Comparison of ENCODE assay signal across 7 mouse cellular contexts in the genomic region with DNA sequence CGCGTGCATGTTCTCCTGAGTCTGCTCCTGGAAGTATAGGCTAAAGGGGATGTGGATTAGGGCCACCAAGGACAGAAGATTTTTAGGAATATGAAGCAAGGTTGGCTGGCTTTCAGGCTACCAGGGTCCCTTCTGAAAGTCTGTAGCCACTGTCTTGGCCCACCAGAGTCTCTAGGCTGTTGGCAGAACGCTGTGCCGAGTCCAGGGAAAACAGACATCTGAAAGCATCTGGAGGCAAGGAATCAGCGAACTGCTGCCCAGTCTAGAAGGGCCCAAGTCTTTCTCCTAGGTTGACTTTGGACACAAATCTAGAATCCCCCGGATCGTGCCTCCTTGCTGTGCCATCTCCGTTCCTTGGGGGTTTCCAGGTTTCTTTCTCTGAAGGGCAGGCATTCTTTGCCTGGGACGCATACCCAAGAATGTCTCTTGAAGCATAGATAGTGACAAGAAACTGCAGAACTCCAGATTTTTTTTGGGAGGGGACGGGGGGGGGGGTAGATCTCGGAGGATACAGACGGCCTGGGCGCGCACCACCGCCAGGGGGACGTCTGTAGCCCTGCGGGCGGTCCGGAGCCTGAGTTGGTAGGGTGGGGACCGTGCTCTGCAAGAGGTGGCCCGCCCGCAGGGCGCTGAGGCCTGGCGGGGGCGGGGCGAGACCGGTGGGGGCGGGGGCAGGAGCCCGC. TPM values are rescaled to one million over a fixed set of nuclear protein-coding genes. Genes with fewer than 3 reads are reported as not detected.
DNase-seq lines count a peak whose midpoint lies in the region; ATAC-seq and TF ChIP-seq lines count a peak whose summit lies in the region.

No protein-coding gene starts in this region.

- TF ChIP-seq CTCF in Patski (IDR thresholded peaks at IDR 0.05) = peak; percentile 52
- peak; percentile 68 for TF ChIP-seq CTCF in intestine, postnatal 0 days (IDR thresholded peaks at IDR 0.05; ENCODE audit: low read depth)
- TF ChIP-seq CTCF in lung, adult 2 months (IDR thresholded peaks at IDR 0.05; ENCODE audit: insufficient read depth, low read length) = 0 out of 2 replicates have a peak, but pooled peaks have one; percentile 13
- 0 out of 2 replicates have a peak, but pooled peaks have one; percentile 24 for TF ChIP-seq CTCF in olfactory bulb, adult 2 months (IDR thresholded peaks at IDR 0.05; ENCODE audit: insufficient read depth, low read depth, low read length)

- 9% methylated on average over 23 of the region's 29 CpGs for WGBS in intestine, postnatal 0 days
- 10% methylated on average over 25 of the region's 29 CpGs for WGBS in lung, adult 2 months
- 11% methylated on average over 26 of the region's 29 CpGs for WGBS in olfactory bulb, adult 2 months

- peak overlapping the region; percentile 99 for H3K4me2 ChIP-seq in intestine, postnatal 0 days (replicated peaks; ENCODE audit: low read depth)

- peak; percentile 75 for ATAC-seq in Patski
- ATAC-seq in common myeloid progenitor, adult 5-6 weeks (replicated peaks; ENCODE audit: low read depth, poor library complexity, severe bottlenecking) = peak; percentile 88
- ATAC-seq in intestine, postnatal 0 days = peak; percentile 69
- no peak for ATAC-seq in activated CD4-positive, CD25-positive, alpha-beta regulatory T cell, adult 4 months

- no peaks in the 10 kb centered on the region for H3K36me3 ChIP-seq in intestine, postnatal 0 days (ENCODE audit: control insufficient read depth, insufficient read depth)

- H3K27ac ChIP-seq in intestine, postnatal 0 days (ENCODE audit: low read depth, low read length) = no peak overlapping the region
- H3K27ac ChIP-seq in olfactory bulb, adult 2 months (ENCODE audit: insufficient read depth, low read depth, low read length) = no peak overlapping the region

- peak overlapping the region; percentile 61 for H3K9ac ChIP-seq in intestine, postnatal 0 days (ENCODE audit: low read depth, low read length)

- no peaks in the 10 kb centered on the region for H3K4me1 ChIP-seq in intestine, postnatal 0 days (replicated peaks; ENCODE audit: control insufficient read depth, insufficient read depth, low read length)
- peaks cover 3% of the 10 kb centered on the region; the same call in 1 of the 2 replicates for H3K4me1 ChIP-seq in lung, adult 2 months (ENCODE audit: control insufficient read depth, insufficient read depth, low read length)
- peaks cover 14% of the 10 kb centered on the region for H3K4me1 ChIP-seq in olfactory bulb, adult 2 months (ENCODE audit: control insufficient read depth, insufficient read depth, low read length)

- DNase-seq in Patski (ENCODE audit: low read depth, low spot score) = no peak
- peak; percentile 98 for DNase-seq in heart, adult 11 months
- peak; percentile 28 for DNase-seq in lung, adult 2 months

- no peaks in the 10 kb centered on the region for H3K27me3 ChIP-seq in Patski
- peaks cover 25% of the 10 kb centered on the region for H3K27me3 ChIP-seq in intestine, postnatal 0 days (replicated peaks; ENCODE audit: control insufficient read depth, insufficient read depth, low read length)

- peak overlapping the region; percentile 65 for H3K4me3 ChIP-seq in intestine, postnatal 0 days (ENCODE audit: low read depth, low read length)
- no peak overlapping the region for H3K4me3 ChIP-seq in lung, adult 2 months (replicated peaks; ENCODE audit: extremely low read depth, low read depth, low read length)
- H3K4me3 ChIP-seq in olfactory bulb, adult 2 months (ENCODE audit: insufficient read depth, low read depth, low read length) = peak overlapping the region; percentile 46

- in situ Hi-C loops in Patski (cut with MboI; ENCODE audit: low pct_unique_long_range_greater_than_20kb) = no loop called here

- CTCF ChIA-PET in Patski (lab: Charles Lee) = no interaction called here

- POLR2A ChIA-PET in Patski (lab: Charles Lee) = no interaction called here

- TF ChIP-seq POLR2A in lung, adult 2 months (IDR thresholded peaks at IDR 0.05; ENCODE audit: borderline replicate concordance, extremely low read depth, low read depth, low read length) = no peak
- 0 out of 2 replicates have a peak, but pooled peaks have one; percentile 25 for TF ChIP-seq POLR2A in olfactory bulb, adult 2 months (IDR thresholded peaks at IDR 0.05; ENCODE audit: insufficient read depth, low read depth, low read length)

- no peaks in the 10 kb centered on the region for H3K9me3 ChIP-seq in intestine, postnatal 0 days (ENCODE audit: control insufficient read depth)

RNA-seq across cellular contexts. Expression of a gene that starts 0.5 kb away (rescaled TPM):
- polyA plus RNA-seq in Patski (2021) = 7.9 TPM
- not detected in 2 replicates for total RNA-seq in common myeloid progenitor, adult 5-6 weeks (2017)
- 2.5 TPM in 2 replicates for polyA plus RNA-seq in intestine, postnatal 0 days (2015; fragmentation: Nextera tagmentation; extraction: Ambion mirVana)
- polyA plus RNA-seq in lung, adult 2 months (2012; rRNA removed) = 5.6 and 7.2 TPM in 2 replicates
- polyA plus RNA-seq in olfactory bulb, adult 2 months (2012; ENCODE audit: insufficient read depth, insufficient read length, low replicate concordance, missing spikeins) = not detected in 2 replicates
- not detected for polyA plus RNA-seq in activated CD4-positive, CD25-positive, alpha-beta regulatory T cell, adult 4 months (2017; shearing (Covaris generic))

RNA-seq across cellular contexts. Expression of a gene that starts 47.8 kb away (rescaled TPM):
- 192 TPM for polyA plus RNA-seq in Patski (2021)
- 262 and 283 TPM in 2 replicates for total RNA-seq in common myeloid progenitor, adult 5-6 weeks (2017)
- 215 and 227 TPM in 2 replicates for polyA plus RNA-seq in intestine, postnatal 0 days (2015; fragmentation: Nextera tagmentation; extraction: Ambion mirVana)
- polyA plus RNA-seq in lung, adult 2 months (2012; rRNA removed) = 76.6 and 127 TPM in 2 replicates
- 261 and 289 TPM in 2 replicates for polyA plus RNA-seq in olfactory bulb, adult 2 months (2012; ENCODE audit: insufficient read depth, insufficient read length, low replicate concordance, missing spikeins)
- polyA plus RNA-seq in activated CD4-positive, CD25-positive, alpha-beta regulatory T cell, adult 4 months (2017; shearing (Covaris generic)) = 100 to 1,000 TPM; 299 to 332 TPM

Comparison
In these comparisons a context has a peak if more than half of its experiments do, and no peak if none do; other contexts are left out.
1. CTCF ChIP-seq: peak in every context shown above with its lines; median percentile 68 in intestine, postnatal 0 days; 52 in Patski; 24 in olfactory bulb, adult 2 months; 13 in lung, adult 2 months.